In genomic region chr9:99484632-99485031, GRCm38 (mm10) we compare ENCODE assay signal across 25 mouse cellular contexts. TPM values are rescaled to one million over a fixed set of nuclear protein-coding genes. Genes with fewer than 3 reads are reported as not detected.
DNase-seq lines count a peak whose midpoint lies in the region; ATAC-seq and TF ChIP-seq lines count a peak whose summit lies in the region.
"Had no signal": no experiment of that assay in that cellular context is flagged by ENCODE, and none has a peak within 500 bp of the region (broad histone marks: within the 10 kb centered on the region; RNA-seq: fewer than 3 reads in every experiment).

No protein-coding gene starts in this region.

- intact Hi-C loops in heart, adult 2 months (cut with DNase I), result no loop called here

- no peaks in the 10 kb centered on the region for H3K27me3 ChIP-seq in liver, embryonic 13.5 days
- no peaks in the 10 kb centered on the region for H3K27me3 ChIP-seq in liver, postnatal 0 days (ENCODE audit: insufficient read depth, low read length)
- no peaks in the 10 kb centered on the region for H3K27me3 ChIP-seq in forebrain, embryonic 10.5 days (ENCODE audit: poor library complexity, severe bottlenecking)
- no peaks in the 10 kb centered on the region for H3K27me3 ChIP-seq in heart, adult 2 months (ENCODE audit: control insufficient read depth, insufficient read depth, low read length)
- H3K27me3 ChIP-seq: embryonic facial prominence, embryonic 12.5 days; forebrain, embryonic 13.5 days; forebrain, embryonic 15.5 days had no signal

- DNase-seq in liver, embryonic 13.5 days, result no peak
- DNase-seq in liver, postnatal 0 days, result no peak
- DNase-seq in c-Kit-positive CD71-positive TER-119-positive erythroid progenitor cells, embryonic 14.5 days (ENCODE audit: low spot score), result peak; percentile 14
- DNase-seq in forebrain, embryonic 10.5 days (ENCODE audit: extremely low spot score, low spot score), result no peak
- no peak for DNase-seq in heart, adult 2 months
- DNase-seq: adrenal gland, adult 2 months; adrenal gland, postnatal 10 days; adrenal gland, postnatal 25 days; cerebellum, adult 11-12 months; cerebellum, adult 2 months; cerebellum, adult 9-10 months; cerebellum, postnatal 10 days; cerebellum, postnatal 25 days; forebrain, postnatal 0 days had no signal

- TF ChIP-seq POLR2A in heart, adult 2 months (IDR thresholded peaks at IDR 0.05; ENCODE audit: insufficient read depth, low read depth, low read length), result no peak

- H3K9me3 ChIP-seq in liver, embryonic 13.5 days (replicated peaks), result no peaks in the 10 kb centered on the region
- no peaks in the 10 kb centered on the region for H3K9me3 ChIP-seq in liver, postnatal 0 days (ENCODE audit: low read length)
- H3K9me3 ChIP-seq in forebrain, embryonic 10.5 days, result no peaks in the 10 kb centered on the region
- H3K9me3 ChIP-seq: embryonic facial prominence, embryonic 10.5 days; embryonic facial prominence, embryonic 12.5 days; forebrain, embryonic 13.5 days; forebrain, embryonic 15.5 days had no signal

- TF ChIP-seq EP300 in liver, postnatal 0 days (IDR thresholded peaks at IDR 0.05; ENCODE audit: low read depth), result no peak
- no peak for TF ChIP-seq EP300 in heart, adult 2 months (IDR thresholded peaks at IDR 0.05; ENCODE audit: insufficient read depth, low read depth, low read length)

- ATAC-seq in liver, embryonic 13.5 days (ENCODE audit: low read depth), result peak; percentile 57; the same call in 1 of the 2 replicates
- ATAC-seq in liver, postnatal 0 days, result no peak
- 0 out of 2 replicates have a peak, but pooled peaks have one; percentile 10 for ATAC-seq in erythroblast, adult 5-6 weeks (replicated peaks; ENCODE audit: low FRiP score, poor library complexity, severe bottlenecking)
- ATAC-seq: forebrain, embryonic 13.5 days; forebrain, embryonic 15.5 days; forebrain, postnatal 0 days had no signal

- peaks cover 28% of the 10 kb centered on the region for H3K4me1 ChIP-seq in liver, embryonic 13.5 days (replicated peaks)
- no peaks in the 10 kb centered on the region for H3K4me1 ChIP-seq in liver, postnatal 0 days (ENCODE audit: insufficient read depth)
- no peaks in the 10 kb centered on the region for H3K4me1 ChIP-seq in forebrain, embryonic 10.5 days
- no peaks in the 10 kb centered on the region for H3K4me1 ChIP-seq in heart, adult 2 months (ENCODE audit: control insufficient read depth, insufficient read depth, low read length)
- H3K4me1 ChIP-seq: embryonic facial prominence, embryonic 10.5 days; embryonic facial prominence, embryonic 12.5 days had no signal

- H3K27ac ChIP-seq in liver, embryonic 13.5 days, result peak overlapping the region; percentile 61; the same call in 1 of the 2 replicates
- H3K27ac ChIP-seq in liver, postnatal 0 days (ENCODE audit: low read depth), result no peak overlapping the region
- no peak overlapping the region for H3K27ac ChIP-seq in forebrain, embryonic 10.5 days
- H3K27ac ChIP-seq in heart, adult 2 months, result no peak overlapping the region
- H3K27ac ChIP-seq: embryonic facial prominence, embryonic 10.5 days; embryonic facial prominence, embryonic 12.5 days; forebrain, embryonic 13.5 days; forebrain, embryonic 15.5 days had no signal

- H3K4me3 ChIP-seq in liver, embryonic 13.5 days (replicated peaks), result no peak overlapping the region
- H3K4me3 ChIP-seq in liver, postnatal 0 days (ENCODE audit: low read depth, low read length), result no peak overlapping the region
- H3K4me3 ChIP-seq in forebrain, embryonic 10.5 days, result no peak overlapping the region
- no peak overlapping the region for H3K4me3 ChIP-seq in heart, adult 2 months
- H3K4me3 ChIP-seq: embryonic facial prominence, embryonic 10.5 days; embryonic facial prominence, embryonic 12.5 days; erythroblast, embryonic 14.5 days; forebrain, embryonic 13.5 days; forebrain, embryonic 15.5 days had no signal

- no peak overlapping the region for H3K9ac ChIP-seq in liver, embryonic 13.5 days
- H3K9ac ChIP-seq in liver, postnatal 0 days (replicated peaks), result no peak overlapping the region
- H3K9ac ChIP-seq in heart, adult 2 months (ENCODE audit: low read depth, low read length), result no peak overlapping the region
- H3K9ac ChIP-seq: embryonic facial prominence, embryonic 12.5 days; forebrain, embryonic 13.5 days; forebrain, embryonic 15.5 days; forebrain, postnatal 0 days had no signal

- peaks cover 59% of the 10 kb centered on the region for H3K36me3 ChIP-seq in liver, embryonic 13.5 days
- peaks cover 27% of the 10 kb centered on the region for H3K36me3 ChIP-seq in liver, postnatal 0 days (replicated peaks; ENCODE audit: insufficient read depth, low read length)
- peaks cover 93% of the 10 kb centered on the region for H3K36me3 ChIP-seq in forebrain, embryonic 10.5 days (replicated peaks)
- H3K36me3 ChIP-seq in heart, adult 2 months (ENCODE audit: control insufficient read depth, insufficient read depth, low read length), result no peaks in the 10 kb centered on the region; the same call in 1 of the 2 replicates

- H3K79me2 ChIP-seq in heart, adult 2 months (replicated peaks; ENCODE audit: control insufficient read depth, insufficient read depth, low read length), result no peaks in the 10 kb centered on the region

- peak overlapping the region; percentile 42 for H3K4me2 ChIP-seq in liver, embryonic 13.5 days
- H3K4me2 ChIP-seq in liver, postnatal 0 days (ENCODE audit: low read depth, low read length), result no peak overlapping the region
- H3K4me2 ChIP-seq: embryonic facial prominence, embryonic 12.5 days; forebrain, embryonic 13.5 days; forebrain, embryonic 15.5 days had no signal

- TF ChIP-seq CTCF in liver, postnatal 0 days (IDR thresholded peaks at IDR 0.05; ENCODE audit: low read depth), result no peak
- TF ChIP-seq CTCF in heart, adult 2 months (IDR thresholded peaks at IDR 0.05), result no peak

RNA-seq across cellular contexts. Expression of gene Nme9, which starts 33.4 kb away (rescaled TPM):
- not detected in 2 replicates for polyA plus RNA-seq in liver, embryonic 13.5 days (2015; fragmentation: Nextera tagmentation; extraction: Ambion mirVana)
- not detected in 2 replicates for polyA plus RNA-seq in liver, postnatal 0 days (2015; fragmentation: Nextera tagmentation; extraction: Ambion mirVana)
- total RNA-seq in erythroblast, adult 5-6 weeks (2015; ENCODE audit: low replicate concordance), result not detected in 2 replicates
- not detected in 2 replicates for total RNA-seq in erythroblast, adult 5-6 weeks (2017; ENCODE audit: low replicate concordance)
- polyA plus RNA-seq in forebrain, embryonic 10.5 days (2016; fragmentation: Nextera tagmentation; extraction: Ambion mirVana), result not detected in 2 replicates
- total RNA-seq in heart, adult 2 months (2021), result not detected
- 1.7 TPM in 1 of 2 replicates, not detected in the other for polyA plus RNA-seq in heart, adult 2 months (2012; rRNA removed)
- total RNA-seq: adrenal gland, adult 2 months; adrenal gland, postnatal 10 days; adrenal gland, postnatal 25 days; adrenal gland, postnatal 4 days; ES-E14 had no signal
- polyA plus RNA-seq: adrenal gland, adult 2 months; C2C12; embryonic facial prominence, embryonic 10.5 days; embryonic facial prominence, embryonic 12.5 days; erythroblast, embryonic 14.5 days; forebrain, embryonic 11.5 days had no signal

RNA-seq across cellular contexts. Expression of gene Mras, which starts 47.5 kb away (rescaled TPM):
- 3.2 and 5.5 TPM in 2 replicates for polyA plus RNA-seq in liver, embryonic 13.5 days (2015; fragmentation: Nextera tagmentation; extraction: Ambion mirVana)
- polyA plus RNA-seq in liver, postnatal 0 days (2015; fragmentation: Nextera tagmentation; extraction: Ambion mirVana), result 1.0 and 1.5 TPM in 2 replicates
- total RNA-seq in erythroblast, adult 5-6 weeks (2015; ENCODE audit: low replicate concordance), result 4.4 TPM in 1 of 2 replicates, not detected in the other
- total RNA-seq in erythroblast, adult 5-6 weeks (2017; ENCODE audit: low replicate concordance), result 1.3 and 2.7 TPM in 2 replicates
- 7.6 and 8.7 TPM in 2 replicates for polyA plus RNA-seq in forebrain, embryonic 10.5 days (2016; fragmentation: Nextera tagmentation; extraction: Ambion mirVana)
- 1 to 10 TPM; 5.1 to 6.6 TPM for total RNA-seq in heart, adult 2 months (2021)
- polyA plus RNA-seq in heart, adult 2 months (2012; rRNA removed), result 4.7 and 6.4 TPM in 2 replicates
- total RNA-seq: MEL had no signal
- polyA plus RNA-seq: erythroblast, embryonic 14.5 days had no signal
